Mouse (Mus musculus): ENCODE measurements around the gene Rps6ka4.

The Rps6ka4 gene

GRCm38 (mm10) chr19:6851497-6851896 lies 11.1 kb upstream of the Rps6ka4 start:
- DNase-seq (ENCODE audit: low spot score), result no peak

- no peak for DNase-seq (ENCODE audit: low spot score)
Measured at GRCm38 (mm10) chr19:6849506-6850068, 9.2 kb upstream of the Rps6ka4 start.

GRCm38 (mm10) chr19:6847841-6848517 lies 7.5 kb upstream of the Rps6ka4 start:
- DNase-seq (ENCODE audit: low spot score), result no peak

GRCm38 (mm10) chr19:6846050-6846449 lies 5.6 kb upstream of the Rps6ka4 start:
- DNase-seq (ENCODE audit: low spot score), result no peak

- no peak for DNase-seq (ENCODE audit: low spot score)
Measured at GRCm38 (mm10) chr19:6842353-6842752, 1.9 kb upstream of the Rps6ka4 start.

- DNase-seq (ENCODE audit: low spot score), result no peak
Measured at GRCm38 (mm10) chr19:6841292-6841597, 809 bp upstream of the Rps6ka4 start.

- DNase-seq (ENCODE audit: low spot score), result no peak
Measured at GRCm38 (mm10) chr19:6839615-6840474, 591 bp downstream of the Rps6ka4 start.

GRCm38 (mm10) chr19:6832363-6832762 lies 8.1 kb downstream of the Rps6ka4 start:
- no peak for DNase-seq (ENCODE audit: low spot score)

- DNase-seq (ENCODE audit: low spot score), result no peak
Measured at GRCm38 (mm10) chr19:6831331-6831730, 9.1 kb downstream of the Rps6ka4 start.

GRCm38 (mm10) chr19:6830556-6831316 lies 9.7 kb downstream of the Rps6ka4 start:
- DNase-seq (ENCODE audit: low spot score), result no peak

- no peak for DNase-seq (ENCODE audit: low spot score)
Measured at GRCm38 (mm10) chr19:6829870-6830555, 10.4 kb downstream of the Rps6ka4 start.

GRCm38 (mm10) chr19:6829069-6829468 lies 11.4 kb downstream of the Rps6ka4 start:
- DNase-seq (ENCODE audit: low spot score), result no peak

GRCm38 (mm10) chr19:6826601-6827000 lies 13.8 kb downstream of the Rps6ka4 start:
- no peak for DNase-seq (ENCODE audit: low spot score)

GRCm38 (mm10) chr19:6825384-6825783 lies 15.1 kb downstream of the Rps6ka4 start:
- DNase-seq (ENCODE audit: low spot score), result no peak

GRCm38 (mm10) chr19:6820538-6821195 lies 19.8 kb downstream of the Rps6ka4 start:
- no peak for DNase-seq (ENCODE audit: low spot score)

GRCm38 (mm10) chr19:6819143-6819827 lies 21.2 kb downstream of the Rps6ka4 start:
- DNase-seq (ENCODE audit: low spot score), result no peak

GRCm38 (mm10) chr19:6814958-6815357 lies 25.5 kb downstream of the Rps6ka4 start:
- no peak for DNase-seq (ENCODE audit: low spot score)

- no peak for DNase-seq (ENCODE audit: low spot score)
Measured at GRCm38 (mm10) chr19:6814366-6814765, 26.1 kb downstream of the Rps6ka4 start.
